Mouse (Mus musculus): ENCODE data around the gene Bdkrb2. TPM values are rescaled to one million over a fixed set of nuclear protein-coding genes. Genes with fewer than 3 reads are reported as not detected.

Gene Bdkrb2
- polyA plus RNA-seq, 1 experiment from 2014 or later = 0.39 TPM

DNA sequence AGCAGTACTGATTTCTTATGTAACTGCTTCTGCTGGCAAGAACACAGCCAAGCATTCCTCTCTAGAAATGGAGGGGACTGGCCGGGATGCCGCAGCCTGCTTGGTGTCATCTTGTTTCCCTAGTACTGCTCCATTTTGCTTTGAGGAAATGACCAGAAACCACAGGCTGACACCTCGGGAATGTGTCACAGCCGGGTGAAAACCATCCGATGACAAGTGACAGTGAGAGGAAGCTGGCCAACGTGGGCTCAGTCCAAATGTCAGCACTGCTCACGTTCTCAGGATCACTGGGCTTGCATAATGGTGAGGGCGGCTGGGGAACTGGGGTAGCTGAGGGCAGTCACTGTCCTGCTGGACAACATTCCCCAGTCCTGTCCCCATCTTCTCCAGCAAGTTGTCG, 33.5 kb upstream of the Bdkrb2 start:
- Histone ChIP-seq H3K4me2 (ENCODE audit: low read depth, low read length, severe bottlenecking) (no peak overlapping the region), H3K4me1 (replicated peaks; ENCODE audit: control insufficient read depth, insufficient read depth, low read length) (no peaks in the 10 kb centered on the region), H3K9me3 (ENCODE audit: control insufficient read depth, low read length) (no peaks in the 10 kb centered on the region), H3K36me3 (ENCODE audit: control insufficient read depth, insufficient read depth, low read length) (no peaks in the 10 kb centered on the region), H3K27ac (ENCODE audit: low read depth, low read length) (no peak overlapping the region), H3K9ac (ENCODE audit: low read length) (no peak overlapping the region), H3K27me3 (ENCODE audit: control insufficient read depth, insufficient read depth, low read length) (no peaks in the 10 kb centered on the region), H3K4me3 (ENCODE audit: low read depth, low read length) (no peak overlapping the region)
- DNase-seq (ENCODE audit: low spot score) (no peak), ATAC-seq (replicated peaks; ENCODE audit: low FRiP score) (no peak)
- WGBS = 71% methylated on average over 9 of the region's 9 CpGs

DNA sequence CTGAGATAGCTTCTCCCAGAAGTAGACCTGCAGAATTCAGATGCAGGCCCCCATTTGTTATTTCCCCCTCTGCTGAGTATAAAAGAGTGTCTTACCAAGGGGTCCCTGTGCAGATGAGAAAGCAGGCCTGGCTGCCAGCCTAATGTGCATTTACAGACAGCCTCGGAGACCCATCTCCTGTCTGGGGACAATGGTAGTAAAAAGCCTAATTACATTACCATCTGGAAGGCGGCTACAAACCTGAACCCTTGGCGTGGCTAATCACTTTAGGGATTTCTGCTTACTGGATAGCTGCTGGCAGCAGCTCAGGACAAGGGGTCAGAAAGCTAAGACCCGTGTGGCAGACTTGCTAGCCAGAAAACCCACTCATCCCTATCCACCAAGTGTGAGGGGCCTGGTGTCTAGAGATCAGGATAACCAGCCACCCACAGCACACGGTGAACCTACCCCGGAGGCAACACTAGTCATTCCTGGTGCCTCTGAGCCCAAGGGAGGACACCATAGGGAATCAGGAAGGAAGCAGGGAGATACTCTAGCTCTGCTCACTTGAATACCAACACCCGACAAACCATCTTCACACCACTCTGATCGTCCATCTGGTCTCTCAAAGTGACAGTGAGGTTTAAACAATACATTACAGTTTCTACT, 31.2 kb upstream of the Bdkrb2 start:
- Histone ChIP-seq H3K36me3 (ENCODE audit: control insufficient read depth, insufficient read depth, low read length) (no peaks in the 10 kb centered on the region), H3K27me3 (ENCODE audit: control insufficient read depth, insufficient read depth, low read length) (no peaks in the 10 kb centered on the region), H3K27ac (ENCODE audit: low read depth, low read length) (no peak overlapping the region), H3K9ac (ENCODE audit: low read length) (no peak overlapping the region), H3K4me1 (replicated peaks; ENCODE audit: control insufficient read depth, insufficient read depth, low read length) (no peaks in the 10 kb centered on the region), H3K9me3 (ENCODE audit: control insufficient read depth, low read length) (no peaks in the 10 kb centered on the region), H3K4me2 (ENCODE audit: low read depth, low read length, severe bottlenecking) (no peak overlapping the region), H3K4me3 (ENCODE audit: low read depth, low read length) (no peak overlapping the region)
- DNase-seq (ENCODE audit: low spot score) (no peak), ATAC-seq (replicated peaks; ENCODE audit: low FRiP score) (no peak)
- WGBS = 61% methylated on average over 8 of the region's 8 CpGs

- no peak overlapping the region for H3K27ac ChIP-seq (ENCODE audit: low read depth, low read length)
- DNase-seq (ENCODE audit: low spot score) (no peak), ATAC-seq (replicated peaks; ENCODE audit: low FRiP score) (no peak)
These were observed 28.2 kb upstream of the Bdkrb2 start for GRCm38 (mm10) chr12:105534842-105535241.

GRCm38 (mm10) chr12:105535968-105536760, 26.9 kb upstream of the Bdkrb2 start:
- H3K4me2 ChIP-seq (ENCODE audit: low read depth, low read length, severe bottlenecking) = no peak overlapping the region
- WGBS = 82% methylated on average over 13 of the region's 13 CpGs
- no peaks in the 10 kb centered on the region for H3K4me1 ChIP-seq (replicated peaks; ENCODE audit: control insufficient read depth, insufficient read depth, low read length)
- H3K27ac ChIP-seq (ENCODE audit: low read depth, low read length) = no peak overlapping the region
- H3K36me3 ChIP-seq (ENCODE audit: control insufficient read depth, insufficient read depth, low read length) = no peaks in the 10 kb centered on the region
- H3K9ac ChIP-seq (ENCODE audit: low read length) = no peak overlapping the region
- H3K4me3 ChIP-seq (ENCODE audit: low read depth, low read length) = no peak overlapping the region
- no peak for DNase-seq (ENCODE audit: low spot score)
- no peak for ATAC-seq (replicated peaks; ENCODE audit: low FRiP score)
- no peaks in the 10 kb centered on the region for H3K27me3 ChIP-seq (ENCODE audit: control insufficient read depth, insufficient read depth, low read length)
- no peaks in the 10 kb centered on the region for H3K9me3 ChIP-seq (ENCODE audit: control insufficient read depth, low read length)

More at GRCm38 (mm10) chr12:105534842-105535241, 28.2 kb upstream of the Bdkrb2 start:
- Histone ChIP-seq H3K4me1 (replicated peaks; ENCODE audit: control insufficient read depth, insufficient read depth, low read length) (no peaks in the 10 kb centered on the region), H3K4me3 (ENCODE audit: low read depth, low read length) (no peak overlapping the region), H3K9ac (ENCODE audit: low read length) (no peak overlapping the region), H3K9me3 (ENCODE audit: control insufficient read depth, low read length) (no peaks in the 10 kb centered on the region), H3K36me3 (ENCODE audit: control insufficient read depth, insufficient read depth, low read length) (no peaks in the 10 kb centered on the region), H3K27me3 (ENCODE audit: control insufficient read depth, insufficient read depth, low read length) (no peaks in the 10 kb centered on the region), H3K4me2 (ENCODE audit: low read depth, low read length, severe bottlenecking) (no peak overlapping the region)
- WGBS = 94% methylated on average over 4 of the region's 4 CpGs

DNA sequence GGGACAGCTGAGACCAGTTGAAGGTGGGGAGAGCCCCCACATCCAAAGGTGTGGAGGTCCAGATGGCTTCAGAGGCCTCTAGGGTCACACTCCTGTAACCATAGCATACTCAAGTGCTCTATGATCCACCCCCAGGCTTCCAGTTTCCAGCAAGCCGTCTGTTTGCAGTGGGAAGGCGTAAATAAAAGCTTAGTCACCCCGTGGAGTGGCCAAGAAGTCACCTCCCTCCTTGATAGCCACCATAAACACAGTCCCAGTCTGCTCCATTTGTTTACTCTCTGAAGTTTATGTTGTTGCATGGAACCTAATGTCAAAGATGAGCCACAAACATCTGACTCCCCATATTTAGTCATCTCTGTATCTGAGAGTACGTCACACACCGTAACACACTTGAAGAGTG, 25.9 kb upstream of the Bdkrb2 start:
- no peaks in the 10 kb centered on the region for H3K36me3 ChIP-seq (ENCODE audit: control insufficient read depth, insufficient read depth, low read length)
- H3K27ac ChIP-seq (ENCODE audit: low read depth, low read length) = no peak overlapping the region
- no peaks in the 10 kb centered on the region for H3K9me3 ChIP-seq (ENCODE audit: control insufficient read depth, low read length)
- H3K4me3 ChIP-seq (ENCODE audit: low read depth, low read length) = no peak overlapping the region
- H3K4me1 ChIP-seq (replicated peaks; ENCODE audit: control insufficient read depth, insufficient read depth, low read length) = no peaks in the 10 kb centered on the region
- WGBS = 81% methylated on average over 5 of the region's 5 CpGs
- no peak overlapping the region for H3K4me2 ChIP-seq (ENCODE audit: low read depth, low read length, severe bottlenecking)
- DNase-seq (ENCODE audit: low spot score) (no peak), ATAC-seq (replicated peaks; ENCODE audit: low FRiP score) (no peak)
- H3K27me3 ChIP-seq (ENCODE audit: control insufficient read depth, insufficient read depth, low read length) = no peaks in the 10 kb centered on the region
- no peak overlapping the region for H3K9ac ChIP-seq (ENCODE audit: low read length)

DNA sequence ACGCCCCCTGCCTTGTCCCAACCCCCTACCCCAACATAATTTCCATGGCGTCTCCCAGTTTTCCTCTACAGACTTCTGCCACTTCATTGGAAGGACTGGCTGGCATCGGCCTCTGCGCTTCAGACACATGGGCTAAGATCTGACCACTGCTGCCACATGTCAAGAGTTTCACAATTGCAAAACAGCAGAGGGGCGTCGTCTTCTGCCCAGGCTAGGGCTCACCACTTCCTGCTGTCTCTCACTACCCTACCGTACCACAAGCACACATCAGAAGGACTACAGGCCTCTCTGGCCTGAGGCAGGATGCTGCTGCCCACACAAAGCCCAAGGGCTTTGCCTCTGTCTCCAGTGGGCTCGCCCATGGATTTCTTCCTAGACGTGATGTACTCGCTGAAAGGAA, 23.4 kb upstream of the Bdkrb2 start:
- H3K4me2 ChIP-seq (ENCODE audit: low read depth, low read length, severe bottlenecking) = no peak overlapping the region
- no peaks in the 10 kb centered on the region for H3K27me3 ChIP-seq (ENCODE audit: control insufficient read depth, insufficient read depth, low read length)
- no peak overlapping the region for H3K4me3 ChIP-seq (ENCODE audit: low read depth, low read length)
- H3K9ac ChIP-seq (ENCODE audit: low read length) = no peak overlapping the region
- WGBS = 93% methylated on average over 10 of the region's 10 CpGs
- ATAC-seq (replicated peaks; ENCODE audit: low FRiP score) = no peak
- H3K9me3 ChIP-seq (ENCODE audit: control insufficient read depth, low read length) = no peaks in the 10 kb centered on the region
- H3K27ac ChIP-seq (ENCODE audit: low read depth, low read length) = no peak overlapping the region
- H3K4me1 ChIP-seq (replicated peaks; ENCODE audit: control insufficient read depth, insufficient read depth, low read length) = no peaks in the 10 kb centered on the region
- H3K36me3 ChIP-seq (ENCODE audit: control insufficient read depth, insufficient read depth, low read length) = no peaks in the 10 kb centered on the region
- DNase-seq (ENCODE audit: low spot score) = no peak

DNA sequence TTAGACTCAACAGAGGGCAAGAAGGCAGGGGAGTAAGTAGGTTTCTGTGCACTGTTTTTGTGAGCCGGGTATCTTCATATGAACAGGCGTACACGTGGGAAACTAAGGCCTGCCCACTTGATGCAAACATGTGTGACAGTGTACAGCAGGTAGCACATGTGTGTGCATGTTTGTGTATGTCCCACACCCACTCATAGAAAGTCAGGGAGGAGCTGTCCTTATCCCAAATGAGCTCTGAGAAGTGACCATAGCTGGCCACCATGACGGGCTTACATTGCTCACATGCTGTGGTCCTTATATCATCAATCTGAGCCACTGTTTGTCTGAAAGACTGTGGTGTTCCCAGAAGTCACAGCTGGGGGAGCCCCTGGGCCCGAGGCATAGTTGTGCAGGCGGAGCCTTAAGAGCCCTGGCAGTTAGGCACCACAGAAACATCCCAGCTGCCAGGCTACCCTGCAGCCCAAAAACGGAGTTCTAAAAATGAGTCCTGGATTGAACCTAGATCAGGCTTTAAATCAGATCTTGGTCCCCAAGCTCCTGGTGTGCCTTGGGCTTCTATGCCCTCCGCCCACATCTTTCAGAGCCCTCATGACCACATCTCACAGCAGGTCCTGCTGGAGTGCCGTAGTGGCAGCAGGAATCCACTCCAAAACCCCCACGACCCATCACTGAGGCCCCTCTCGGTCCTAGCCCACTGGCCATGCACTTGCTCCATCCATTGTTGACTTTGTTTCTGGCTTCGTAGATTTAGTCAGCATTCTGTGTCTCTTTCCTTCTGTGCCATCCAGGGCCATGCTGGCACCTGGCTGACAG, 21.2 kb upstream of the Bdkrb2 start:
- Histone ChIP-seq H3K27me3 (ENCODE audit: control insufficient read depth, insufficient read depth, low read length) (no peaks in the 10 kb centered on the region), H3K36me3 (ENCODE audit: control insufficient read depth, insufficient read depth, low read length) (no peaks in the 10 kb centered on the region), H3K4me1 (replicated peaks; ENCODE audit: control insufficient read depth, insufficient read depth, low read length) (no peaks in the 10 kb centered on the region; the same call in 1 of the 2 replicates), H3K4me3 (ENCODE audit: low read depth, low read length) (no peak overlapping the region), H3K27ac (ENCODE audit: low read depth, low read length) (no peak overlapping the region), H3K4me2 (ENCODE audit: low read depth, low read length, severe bottlenecking) (no peak overlapping the region), H3K9ac (ENCODE audit: low read length) (no peak overlapping the region), H3K9me3 (ENCODE audit: control insufficient read depth, low read length) (no peaks in the 10 kb centered on the region)
- 81% methylated on average over 12 of the region's 12 CpGs for WGBS
- no peak for ATAC-seq (replicated peaks; ENCODE audit: low FRiP score)
- DNase-seq (ENCODE audit: low spot score) = no peak

DNA sequence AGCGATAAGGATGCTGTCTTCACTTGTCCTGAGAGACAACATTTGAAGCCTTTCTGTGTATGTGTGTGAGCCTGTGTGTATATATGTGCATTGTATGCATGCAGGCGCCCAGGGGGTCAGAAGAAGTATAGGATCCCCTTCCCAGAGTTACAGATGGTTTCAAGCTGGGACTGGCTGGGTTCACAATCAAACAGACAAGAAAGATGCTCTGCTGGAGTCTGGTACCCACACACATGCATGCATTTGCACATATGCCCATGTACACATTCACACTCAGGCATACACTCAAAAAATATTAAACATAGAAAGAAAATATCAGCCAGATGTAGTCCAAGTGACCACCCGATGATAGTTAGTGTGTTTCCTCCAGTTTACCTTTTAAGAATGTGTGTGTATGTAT, 20.5 kb upstream of the Bdkrb2 start:
- Histone ChIP-seq H3K9me3 (ENCODE audit: control insufficient read depth, low read length) (no peaks in the 10 kb centered on the region), H3K9ac (ENCODE audit: low read length) (no peak overlapping the region), H3K4me2 (ENCODE audit: low read depth, low read length, severe bottlenecking) (no peak overlapping the region), H3K27ac (ENCODE audit: low read depth, low read length) (no peak overlapping the region), H3K4me1 (replicated peaks; ENCODE audit: control insufficient read depth, insufficient read depth, low read length) (no peaks in the 10 kb centered on the region; the same call in 1 of the 2 replicates), H3K36me3 (ENCODE audit: control insufficient read depth, insufficient read depth, low read length) (no peaks in the 10 kb centered on the region), H3K4me3 (ENCODE audit: low read depth, low read length) (no peak overlapping the region), H3K27me3 (ENCODE audit: control insufficient read depth, insufficient read depth, low read length) (no peaks in the 10 kb centered on the region)
- 88% methylated on average over 3 of the region's 3 CpGs for WGBS
- no peak for ATAC-seq (replicated peaks; ENCODE audit: low FRiP score)
- DNase-seq (ENCODE audit: low spot score) = no peak
